Mouse (Mus musculus) stomach, embryonic 15.5 days (tissue): ENCODE measurements around the gene Dcbld1. TPM values are rescaled to one million over a fixed set of nuclear protein-coding genes. Genes with fewer than 3 reads are reported as not detected.
"Not testable (repeated sequence)": the region's sequence is repeated elsewhere in the genome, so short reads cannot be mapped to it uniquely, and the experiment has no call there.

Experiments
- ATAC-seq: fragments of 200-750 bp; cut with Nextera tagmentation; 2 replicates; pipeline ENCODE4 v1.8.0; 2017; ENCODE audit warnings: low read depth, moderate number of reproducible peaks, moderate TSS enrichment; ENCODE audit not compliant: insufficient read depth, low FRiP score
- H3K27ac ChIP-seq: fragments of 300-500 bp; sonication (generic); 2 replicates; pipeline ENCODE4 v1.5.1; 2015; ENCODE audit warnings: mild to moderate bottlenecking, inconsistent platforms
- H3K27me3 ChIP-seq: fragments of 300-500 bp; sonication (generic); replicated peaks from 2 replicates; pipeline ENCODE4 v1.6.1; 2015; ENCODE audit warnings: inconsistent platforms
- H3K36me3 ChIP-seq: fragments of 300-500 bp; sonication (generic); 2 replicates; pipeline ENCODE4 v1.6.1; 2015; ENCODE audit warnings: inconsistent platforms
- H3K4me1 ChIP-seq: fragments of 300-500 bp; sonication (generic); 2 replicates; pipeline ENCODE4 v1.6.1; 2015; ENCODE audit warnings: inconsistent platforms
- H3K4me2 ChIP-seq: fragments of 300-500 bp; sonication (generic); 2 replicates; pipeline ENCODE4 v1.6.1; 2015; ENCODE audit warnings: mild to moderate bottlenecking, inconsistent platforms
- H3K4me3 ChIP-seq: fragments of 300-500 bp; sonication (generic); replicated peaks from 2 replicates; pipeline ENCODE4 v1.5.1; 2015; ENCODE audit warnings: inconsistent platforms
- H3K9ac ChIP-seq: fragments of 300-500 bp; sonication (generic); 2 replicates; pipeline ENCODE4 v1.6.1; 2015; ENCODE audit warnings: inconsistent platforms
- H3K9me3 ChIP-seq: fragments of 300-500 bp; sonication (generic); 2 replicates; pipeline ENCODE4 v1.6.1; 2016; ENCODE audit warnings: inconsistent platforms
- WGBS: fragments of 180-500 bp; shearing (Covaris S2); methylation state at CpG from one replicate; pipeline ENCODE4 v1.1.7; 2015; 5-methylcytosine and 5-hydroxymethylcytosine counted together
- polyA plus RNA-seq: library from polyadenylated mRNA; unstranded; fragments of >200 nt; fragmentation: Nextera tagmentation; extraction: Ambion mirVana; gene quantifications from 2 replicates; pipeline ENCODE4 v1.2.1, GENCODE M21; 2015

Dcbld1 gene
- polyA plus RNA-seq, 1 experiment from 2014 or later, result 34.4 TPM

DNA sequence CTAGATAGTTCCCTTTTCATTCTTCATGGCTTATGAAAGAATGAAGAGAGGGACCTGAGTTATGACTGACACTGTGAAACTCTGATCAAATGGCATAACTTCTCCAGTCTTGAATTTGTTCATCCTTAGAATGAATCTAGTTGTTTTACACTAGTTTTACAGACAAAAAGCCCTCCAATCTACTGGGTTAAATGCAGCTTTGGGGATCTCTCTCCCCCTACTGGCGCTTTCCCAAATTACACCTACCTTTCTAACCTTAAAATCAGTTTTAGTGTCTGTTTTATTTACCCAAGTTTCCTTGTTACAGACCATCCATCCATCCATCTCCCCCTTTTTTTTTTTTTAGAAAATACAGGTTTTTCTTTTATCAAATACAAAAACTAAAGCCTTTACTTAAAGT, 97.6 kb downstream of the Dcbld1 start:
- WGBS, result 3% methylated on average over 1 of the region's 1 CpGs
- no peak for ATAC-seq
- no peak overlapping the region for H3K27ac ChIP-seq
- H3K4me1 ChIP-seq, result no peaks in the 10 kb centered on the region
- no peaks in the 10 kb centered on the region for H3K9me3 ChIP-seq
- H3K4me2 ChIP-seq, result no peak overlapping the region
- no peak overlapping the region for H3K4me3 ChIP-seq
- no peak overlapping the region for H3K9ac ChIP-seq
- H3K36me3 ChIP-seq, result no peaks in the 10 kb centered on the region
- no peaks in the 10 kb centered on the region for H3K27me3 ChIP-seq

DNA sequence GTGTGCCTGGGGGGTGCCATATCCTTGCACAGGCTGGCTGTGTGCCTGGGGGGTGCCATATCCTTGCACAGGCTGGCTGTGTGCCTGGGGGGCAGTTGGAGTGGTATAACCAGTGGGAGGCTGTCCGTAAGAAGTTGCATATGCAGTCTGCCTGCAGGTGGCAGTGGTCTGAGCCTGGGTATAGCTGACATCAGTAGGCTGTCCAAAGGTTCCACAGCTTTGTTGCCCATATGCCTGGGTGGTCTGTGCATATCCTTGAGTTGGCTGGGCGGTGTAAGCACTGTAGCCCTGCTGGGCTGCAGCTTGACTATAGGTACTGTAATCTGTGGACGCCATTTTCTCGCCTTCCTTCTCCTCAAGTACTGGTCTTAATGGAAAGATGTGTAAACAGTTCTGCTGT, 109.9 kb downstream of the Dcbld1 start:
- not testable (repeated sequence) for H3K27me3 ChIP-seq, H3K4me2 ChIP-seq, ATAC-seq, H3K9ac ChIP-seq, H3K4me3 ChIP-seq, H3K27ac ChIP-seq, H3K9me3 ChIP-seq, H3K4me1 ChIP-seq
- peaks cover 26% of the 10 kb centered on the region for H3K36me3 ChIP-seq
- 86% methylated on average over 4 of the region's 4 CpGs for WGBS

DNA sequence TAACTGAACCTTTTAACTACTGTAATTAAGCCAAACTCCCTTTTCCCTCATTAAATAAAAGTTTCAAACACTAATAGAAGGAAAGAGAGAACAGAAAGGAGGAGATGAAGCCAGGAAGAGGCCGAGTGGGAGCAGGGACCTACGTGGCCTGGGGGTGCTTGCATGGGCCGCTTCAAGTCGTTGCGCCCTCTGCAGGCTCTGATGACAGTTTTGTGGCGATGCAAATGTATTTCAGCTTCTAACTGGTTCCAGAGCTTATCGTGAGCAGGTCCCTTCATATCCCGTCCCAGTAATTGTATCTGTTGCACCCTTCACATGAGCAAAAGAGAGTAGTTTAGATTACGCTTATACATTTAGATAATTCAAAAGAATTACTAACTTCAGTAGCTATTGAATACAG, 119.8 kb downstream of the Dcbld1 start:
- Histone ChIP-seq H3K4me2 (no peak overlapping the region), H3K27ac (no peak overlapping the region), H3K36me3 (peaks cover 10% of the 10 kb centered on the region; the same call in 1 of the 2 replicates), H3K27me3 (no peaks in the 10 kb centered on the region), H3K4me3 (no peak overlapping the region), H3K4me1 (no peaks in the 10 kb centered on the region), H3K9ac (no peak overlapping the region), H3K9me3 (no peaks in the 10 kb centered on the region)
- WGBS, result 74% methylated on average over 9 of the region's 9 CpGs
- ATAC-seq, result no peak

DNA sequence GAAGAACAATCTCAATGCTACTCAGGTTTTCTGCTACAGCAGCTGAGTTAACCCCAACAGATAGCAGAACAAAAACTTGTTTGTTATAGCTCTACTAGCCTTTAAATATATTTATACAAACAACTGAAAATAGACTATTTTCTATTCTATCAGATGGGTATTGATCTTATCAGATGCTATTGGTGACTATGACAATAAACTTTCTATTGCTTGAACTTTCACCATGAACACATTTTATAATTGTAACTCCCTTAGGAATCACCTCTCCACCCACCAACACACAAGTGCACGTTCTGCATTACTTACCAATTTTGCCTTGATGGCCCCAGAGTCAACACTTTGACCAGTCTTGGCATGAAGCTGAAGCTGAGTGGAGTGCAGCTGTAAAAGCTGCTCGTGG, 125.0 kb downstream of the Dcbld1 start, which contains the start of gene Gm26741:
Gene Gm26741, plus strand, starts transcription at position 301 of the 400 bp plus-strand sequence.
- no peak for ATAC-seq
- H3K27ac ChIP-seq, result no peak within 1 kb of the TSS
- H3K4me1 ChIP-seq, result no peaks in the 10 kb centered on the region
- no peak within 1 kb of the TSS for H3K4me2 ChIP-seq
- 82% methylated on average over 2 of the region's 2 CpGs for WGBS
- H3K4me3 ChIP-seq, result no peak within 1 kb of the TSS
- no peak within 1 kb of the TSS for H3K9ac ChIP-seq
- no peaks in the 10 kb centered on the region for H3K36me3 ChIP-seq
- no peaks in the 10 kb centered on the region for H3K27me3 ChIP-seq
- no peaks in the 10 kb centered on the region for H3K9me3 ChIP-seq

DNA sequence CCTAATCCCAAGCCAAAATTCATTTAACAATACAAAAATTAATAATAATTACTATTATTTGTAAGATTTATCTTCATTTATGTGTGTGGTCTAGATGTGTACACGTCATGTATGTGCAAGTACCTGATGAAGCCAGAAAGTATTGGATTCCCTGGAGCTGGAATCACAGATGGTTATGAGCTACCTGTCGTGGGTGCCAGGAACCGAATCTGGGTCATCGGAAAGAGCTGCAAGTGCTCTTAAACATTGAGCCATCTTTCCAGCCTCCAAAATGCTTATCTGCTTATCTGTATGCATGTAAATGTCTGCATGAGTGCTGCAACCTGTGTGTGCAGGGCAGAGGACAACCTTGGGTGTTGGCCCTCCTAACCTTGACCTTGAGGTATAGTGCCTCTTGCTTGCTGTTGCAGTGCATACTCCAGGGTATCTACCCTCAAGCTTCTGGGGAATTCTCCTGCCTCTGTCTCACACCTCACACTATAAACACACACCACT, 126.9 kb downstream of the Dcbld1 start:
- 94% methylated on average over 4 of the region's 4 CpGs for WGBS
- no peaks in the 10 kb centered on the region for H3K36me3 ChIP-seq

DNA sequence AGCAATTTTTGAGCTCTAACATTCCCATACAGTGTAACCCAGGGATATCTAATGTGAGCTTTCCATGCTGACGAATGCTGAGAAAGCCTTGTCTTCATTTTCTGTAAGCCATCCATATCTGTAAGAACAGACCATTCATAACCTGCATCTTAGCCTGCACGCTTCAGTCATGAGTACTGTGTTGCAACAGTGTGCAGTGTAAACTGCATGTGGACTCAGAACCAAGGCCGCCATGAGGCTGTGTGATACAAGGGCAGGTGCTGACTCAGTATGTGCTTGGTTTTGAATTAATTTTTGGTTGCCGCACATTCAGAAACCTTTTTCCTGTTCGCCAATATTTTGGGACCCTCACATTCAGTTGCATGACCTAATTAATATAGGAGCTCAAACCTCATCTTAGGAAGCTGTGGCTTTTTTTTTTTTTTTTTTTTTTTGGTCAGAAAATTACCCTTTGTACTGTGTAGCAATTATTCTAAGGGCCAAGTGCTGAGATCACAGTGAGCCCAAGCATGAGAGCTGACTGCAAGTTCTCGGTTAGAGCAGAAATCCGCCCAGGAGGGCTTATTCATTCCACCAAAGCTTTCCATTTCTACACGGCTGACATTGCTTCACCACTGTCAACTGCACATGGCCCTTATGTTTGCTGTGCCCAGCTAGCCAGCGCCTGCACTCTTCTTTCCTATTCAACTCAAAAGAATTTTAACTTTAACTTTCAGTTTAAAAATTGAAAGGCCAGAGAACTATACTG, 127.6 kb downstream of the Dcbld1 start:
- Histone ChIP-seq H3K36me3 (no peaks in the 10 kb centered on the region), H3K4me1 (no peaks in the 10 kb centered on the region), H3K9me3 (no peaks in the 10 kb centered on the region), H3K27me3 (no peaks in the 10 kb centered on the region), H3K9ac (no peak overlapping the region), H3K27ac (no peak overlapping the region), H3K4me2 (no peak overlapping the region), H3K4me3 (no peak overlapping the region)
- ATAC-seq, result no peak
- 88% methylated on average over 9 of the region's 9 CpGs for WGBS

More for the DNA sequence above, 126.9 kb downstream of the Dcbld1 start:
- no peak overlapping the region for H3K27ac ChIP-seq
- H3K4me1 ChIP-seq, result no peaks in the 10 kb centered on the region
- no peak for ATAC-seq
- H3K4me2 ChIP-seq, result no peak overlapping the region
- H3K9me3 ChIP-seq, result no peaks in the 10 kb centered on the region
- H3K27me3 ChIP-seq, result no peaks in the 10 kb centered on the region
- no peak overlapping the region for H3K4me3 ChIP-seq
- H3K9ac ChIP-seq, result no peak overlapping the region

DNA sequence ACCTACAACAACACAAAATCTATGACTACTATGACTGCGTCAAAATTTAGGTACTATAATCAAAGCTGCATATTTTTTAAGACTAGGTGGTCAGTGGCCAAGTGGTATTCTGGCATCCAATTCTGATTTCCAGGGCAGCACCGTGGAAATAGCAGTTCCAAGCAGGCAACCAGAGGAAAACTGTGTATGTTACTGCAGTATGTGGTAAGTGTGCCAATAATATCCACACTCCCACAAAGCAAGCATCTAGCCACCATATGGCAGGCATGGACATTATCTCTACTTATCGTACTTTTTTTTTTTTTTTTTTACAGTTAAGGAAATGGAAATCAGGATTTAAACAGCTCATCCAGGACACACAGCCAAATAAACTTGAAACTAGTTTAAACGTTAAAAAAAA, 135.0 kb downstream of the Dcbld1 start:
- Histone ChIP-seq H3K9me3 (no peaks in the 10 kb centered on the region), H3K36me3 (peaks cover 2% of the 10 kb centered on the region; the same call in 1 of the 2 replicates), H3K4me3 (no peak overlapping the region), H3K4me2 (no peak overlapping the region), H3K9ac (no peak overlapping the region), H3K27me3 (no peaks in the 10 kb centered on the region), H3K27ac (no peak overlapping the region), H3K4me1 (no peaks in the 10 kb centered on the region)
- WGBS, result 80% methylated on average over 4 of the region's 4 CpGs
- ATAC-seq, result no peak

Other genes with a start within 250 kb of the Dcbld1 start
- gene Vgll2, start 211.1 kb upstream of the Dcbld1 start, polyA plus RNA-seq, result 0.08 and 0.55 TPM in 2 replicates
- 0.62 and 1.1 TPM in 2 replicates for gene Ros1, start 38.4 kb upstream of the Dcbld1 start, polyA plus RNA-seq
- not detected in 2 replicates for gene Gm26741, start 125.1 kb downstream of the Dcbld1 start, polyA plus RNA-seq
- 19.8 and 22.1 TPM in 2 replicates for gene Gopc, start 148.5 kb downstream of the Dcbld1 start, polyA plus RNA-seq
- gene Nepn, start 155.4 kb downstream of the Dcbld1 start, polyA plus RNA-seq, result 15.5 and 35.6 TPM in 2 replicates
- gene Nus1, start 183.9 kb downstream of the Dcbld1 start, polyA plus RNA-seq, result 14.6 and 16.4 TPM in 2 replicates